Mouse (Mus musculus) adrenal gland, postnatal 14 days (tissue): ENCODE measurements at regions not wholly inside any gene's neighbourhood (a gene's known extent, or its start where the extent isn't known, plus 50 kb on each side); places are given as distances from the start of the nearest gene placed in this dataset.

ENCODE experiments used
- DNase-seq: peaks from one replicate; pipeline ENCODE4 v3.0.0; 2021; ENCODE audit warnings: mixed read lengths

- DNase-seq, result peak; percentile 21
Observed at GRCm38 (mm10) chr3:66646251-66646650, 334.9 kb upstream of the Rsrc1 start.

GRCm38 (mm10) chr3:66649271-66649670 lies 331.9 kb upstream of the Rsrc1 start:
- no peak for DNase-seq

DNA sequence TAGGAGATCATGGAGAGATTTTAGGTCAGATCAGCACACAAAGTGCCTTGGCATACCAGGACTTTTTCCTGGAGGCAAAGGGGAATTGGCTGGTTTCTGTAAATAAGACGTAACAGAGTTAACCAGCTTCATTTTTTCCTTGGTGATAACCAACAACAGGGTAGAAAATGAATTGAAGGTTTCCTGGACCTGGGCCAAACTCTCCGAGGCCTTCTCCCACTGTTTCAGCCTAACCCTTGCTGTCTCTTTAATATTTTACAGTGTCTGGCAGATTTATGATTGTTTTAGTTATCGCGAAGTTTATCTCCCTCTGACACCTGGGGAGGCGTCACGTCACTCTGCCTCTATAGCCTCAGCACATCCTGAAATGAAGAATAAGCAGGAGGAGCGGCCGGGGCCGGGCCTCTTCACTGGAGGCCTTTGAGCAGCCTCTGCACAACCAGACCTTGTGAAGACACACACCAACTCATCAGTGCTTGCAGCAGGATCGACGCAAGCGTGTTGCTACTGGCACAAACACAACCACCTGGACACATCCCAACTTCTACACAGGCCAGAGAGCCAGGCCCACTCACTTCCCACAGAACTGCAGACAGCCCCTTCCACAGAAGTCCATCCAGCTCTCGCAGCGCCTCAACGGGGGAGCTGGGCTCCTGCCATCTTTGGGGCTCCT lies 331.0 kb upstream of the Rsrc1 start:
- peak; percentile 7 for DNase-seq

- no peak for DNase-seq
Observed at GRCm38 (mm10) chr3:66650749-66651472, 330.3 kb upstream of the Rsrc1 start.

- no peak for DNase-seq
Observed at GRCm38 (mm10) chr3:66652139-66652846, 328.9 kb upstream of the Rsrc1 start.

DNA sequence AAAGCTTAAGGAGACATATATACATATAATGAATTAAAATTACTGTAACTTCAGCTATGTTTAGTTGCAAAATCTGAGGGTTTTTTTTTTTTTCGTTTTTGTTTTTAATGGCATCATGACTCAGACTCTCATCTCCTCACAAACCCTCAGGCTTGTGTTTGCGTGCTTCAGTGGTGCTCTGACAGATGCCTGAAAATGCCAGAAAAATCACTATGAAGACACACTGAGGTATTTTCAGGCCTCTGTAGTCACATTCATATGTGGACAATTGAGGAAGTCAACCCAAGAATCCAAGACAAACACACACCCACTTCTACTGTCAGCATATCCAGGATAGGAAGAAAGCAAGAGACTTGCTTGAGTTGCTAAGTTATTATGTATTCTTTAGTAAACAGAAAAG lies 327.2 kb upstream of the Rsrc1 start:
- no peak for DNase-seq

DNA sequence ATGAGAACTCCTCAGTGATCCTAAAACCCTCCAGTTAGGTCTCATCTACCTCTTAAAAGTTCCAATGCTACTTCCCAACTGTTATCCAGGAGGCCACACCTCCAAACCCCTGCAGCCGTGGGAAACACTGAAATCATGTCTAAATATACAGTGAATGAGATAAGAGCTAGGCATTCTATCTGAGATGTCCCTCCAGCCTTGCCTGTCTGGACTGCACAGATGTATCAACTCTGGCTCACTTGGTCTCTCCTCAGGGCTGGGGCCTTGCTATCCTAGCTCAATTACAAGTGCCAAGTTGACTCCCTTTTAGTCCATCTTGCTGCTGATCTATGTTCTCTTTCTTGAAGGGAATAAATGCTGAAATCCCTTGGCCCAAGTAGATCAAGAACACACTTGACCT lies 326.3 kb upstream of the Rsrc1 start:
- no peak for DNase-seq

- no peak for DNase-seq
Observed at GRCm38 (mm10) chr3:66656458-66656857, 324.7 kb upstream of the Rsrc1 start.

DNA sequence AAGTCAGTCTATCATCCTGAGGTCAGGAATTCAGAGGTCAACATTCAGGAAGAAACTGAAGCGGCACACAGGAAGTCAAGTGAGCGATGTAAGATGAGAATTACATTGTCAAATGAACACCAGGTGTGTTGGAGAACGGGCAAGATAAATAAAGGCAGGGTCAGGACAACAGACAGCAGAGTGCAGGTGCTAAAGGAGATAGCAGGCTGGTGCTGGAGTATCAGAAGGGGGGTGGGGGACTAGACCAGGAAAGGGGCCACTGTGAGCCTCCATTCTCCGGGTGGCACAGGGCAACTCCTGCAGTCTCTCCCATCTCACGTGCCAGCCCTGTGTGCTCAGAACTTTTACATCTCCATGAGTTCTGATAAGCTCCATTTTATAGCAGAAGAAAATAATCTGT lies 320.6 kb upstream of the Rsrc1 start:
- no peak for DNase-seq

- DNase-seq, result no peak
Observed at GRCm38 (mm10) chr3:66661826-66662618, 319.2 kb upstream of the Rsrc1 start.

- DNase-seq, result no peak
Observed at GRCm38 (mm10) chr3:66683589-66684286, 297.5 kb upstream of the Rsrc1 start.

DNA sequence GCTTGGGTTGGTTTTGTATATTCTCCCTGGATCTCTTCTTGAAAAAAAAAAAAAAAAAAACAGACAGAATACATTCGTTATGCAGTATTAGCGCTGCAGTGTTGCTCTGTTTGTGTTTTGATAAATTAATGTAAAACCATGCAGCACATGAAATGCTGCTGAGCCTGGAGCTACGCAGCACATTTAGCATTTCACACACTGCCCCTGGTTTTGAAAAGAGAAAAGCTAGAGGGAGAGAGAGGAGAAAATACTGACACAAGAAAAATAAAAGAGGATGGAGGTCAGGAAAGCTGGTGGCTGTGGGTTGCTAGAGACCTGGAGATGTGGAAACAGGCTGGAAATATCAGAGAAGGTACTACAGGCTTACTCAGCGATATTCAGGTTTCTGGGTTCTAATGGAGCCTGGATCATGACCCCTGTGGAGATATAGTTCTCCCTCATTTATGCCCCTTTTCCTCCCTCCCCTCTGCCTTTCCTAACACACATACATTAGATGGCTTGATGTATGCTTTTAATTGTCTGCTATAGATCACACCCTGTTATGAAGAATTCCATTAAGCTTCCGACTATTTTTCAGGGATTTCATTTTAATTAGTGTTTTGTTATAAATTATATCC lies 296.8 kb upstream of the Rsrc1 start:
- no peak for DNase-seq

DNA sequence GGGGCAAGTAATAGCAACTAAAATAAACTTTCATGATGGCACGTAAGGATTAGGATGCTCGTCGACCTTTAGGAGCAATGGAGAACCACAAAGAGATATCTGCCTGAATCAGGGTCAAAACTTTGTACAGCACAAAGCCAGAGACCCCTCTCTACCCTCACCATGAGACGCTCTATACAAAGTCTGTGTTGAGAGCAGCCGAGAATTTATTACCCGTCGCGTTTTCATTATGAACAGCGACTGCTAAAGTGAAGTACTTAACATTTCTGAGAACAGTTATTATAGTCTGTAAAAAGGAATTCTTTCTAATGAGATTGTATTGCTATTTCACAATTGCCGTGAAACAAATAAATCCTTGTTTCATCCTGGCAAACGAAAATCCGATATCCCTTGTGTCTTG lies 296.1 kb upstream of the Rsrc1 start:
- DNase-seq, result no peak

DNA sequence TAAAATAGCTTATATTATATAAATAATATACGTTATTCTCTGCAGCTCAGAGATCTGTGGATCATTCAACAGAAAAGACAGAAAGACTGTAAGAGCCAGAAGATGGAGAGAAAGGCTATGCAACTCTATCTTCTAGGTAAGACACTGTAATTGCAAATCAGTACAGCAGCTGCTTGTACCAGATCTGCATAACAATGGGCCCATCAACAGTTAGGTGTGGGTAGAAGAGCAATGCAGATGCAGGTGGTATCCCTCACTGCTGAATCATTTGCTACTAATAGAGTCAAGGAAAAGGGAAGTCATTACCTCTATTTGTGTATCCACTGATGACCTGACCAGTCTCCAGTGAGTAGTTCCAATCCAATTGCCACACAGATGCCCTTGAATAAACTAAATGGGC lies 294.1 kb upstream of the Rsrc1 start:
- DNase-seq, result no peak

DNA sequence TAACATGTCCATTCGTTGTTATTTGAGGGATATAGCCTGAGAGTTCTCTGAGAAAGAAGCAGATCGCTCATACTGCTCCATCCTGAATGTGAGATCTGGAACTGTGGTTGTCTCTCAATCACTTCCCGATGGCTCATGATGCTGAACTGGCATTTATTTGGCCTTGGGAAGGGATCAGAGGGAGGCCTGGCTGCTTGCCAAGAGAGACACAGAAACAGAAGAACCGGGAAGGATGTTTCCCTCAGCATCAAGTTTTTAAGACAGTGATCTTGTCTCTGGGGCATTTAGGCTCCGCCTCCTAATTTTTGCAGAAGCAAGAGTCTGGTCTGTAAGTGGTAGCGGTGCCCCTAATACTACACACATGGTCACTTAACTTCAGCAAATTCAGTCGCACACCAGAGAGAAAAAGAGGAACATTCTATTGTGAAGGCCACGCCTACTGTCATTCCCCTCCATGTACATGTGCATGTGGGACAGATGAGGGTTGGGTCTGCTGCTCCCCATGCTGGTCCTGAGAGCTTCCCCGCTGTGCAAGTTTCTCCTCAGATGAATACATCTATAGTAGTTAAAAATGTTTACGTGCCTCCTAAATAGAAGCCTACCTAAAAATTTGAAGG lies 290.2 kb upstream of the Rsrc1 start:
- peak; percentile 26 for DNase-seq

DNA sequence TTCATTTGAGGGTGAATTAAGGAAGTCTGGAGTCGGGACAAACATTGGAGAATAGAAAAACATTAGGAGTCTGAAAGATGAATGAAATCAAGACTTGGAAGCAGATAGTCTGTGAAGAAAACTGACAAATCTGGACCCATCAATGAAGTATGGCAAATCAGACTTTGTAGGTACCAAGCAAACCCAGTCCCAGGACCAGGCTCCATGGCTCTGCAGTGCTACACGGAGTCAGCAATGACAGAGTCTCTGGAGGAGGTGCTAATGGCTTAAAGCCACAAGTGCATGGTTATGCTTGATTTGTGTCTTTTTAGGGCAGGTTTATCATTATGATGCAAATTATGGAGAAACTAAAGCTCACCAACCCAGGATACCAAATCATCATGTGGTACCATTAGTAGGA lies 286.1 kb upstream of the Rsrc1 start:
- DNase-seq, result no peak

DNA sequence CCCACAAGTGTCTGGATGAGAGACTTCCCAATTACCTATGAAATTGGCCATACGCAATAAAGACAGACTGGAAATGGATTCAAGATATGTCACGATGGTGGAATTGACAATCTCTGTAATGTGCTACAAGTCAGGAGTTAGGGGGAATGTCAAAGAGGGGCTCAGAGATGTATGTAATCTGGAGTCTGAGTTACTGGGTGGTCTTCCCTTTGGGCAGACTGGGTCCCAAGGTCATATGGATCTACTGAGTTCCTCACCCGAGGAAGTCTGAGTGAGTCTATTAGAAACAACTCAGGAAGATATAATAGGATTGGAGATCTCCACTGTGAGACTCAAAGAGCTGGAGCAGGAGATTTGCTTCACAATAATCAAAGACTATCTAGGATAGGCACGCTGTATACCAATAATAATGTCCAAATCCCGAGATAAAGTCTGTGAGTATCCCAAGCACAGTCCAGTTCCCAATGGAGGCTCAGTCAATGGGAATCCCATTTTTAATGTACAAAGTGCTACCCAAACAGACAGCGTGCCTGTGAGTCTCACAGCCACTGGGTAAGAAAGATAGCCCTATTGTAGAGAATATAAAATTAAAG lies 285.4 kb upstream of the Rsrc1 start:
- DNase-seq, result no peak

GRCm38 (mm10) chr3:66698083-66698482 lies 283.1 kb upstream of the Rsrc1 start:
- DNase-seq, result no peak

- DNase-seq, result no peak
Observed at GRCm38 (mm10) chr3:66705766-66706165, 275.4 kb upstream of the Rsrc1 start.

GRCm38 (mm10) chr3:66735468-66735867 lies 245.7 kb upstream of the Rsrc1 start:
- DNase-seq, result no peak
